Mouse (Mus musculus): ENCODE results near the gene Cacna1c. TPM values are rescaled to one million over a fixed set of nuclear protein-coding genes. Genes with fewer than 3 reads are reported as not detected.

Gene Cacna1c
- total RNA-seq, 2 experiments from 2014 or later = 80.0 to 84.8 TPM

DNA sequence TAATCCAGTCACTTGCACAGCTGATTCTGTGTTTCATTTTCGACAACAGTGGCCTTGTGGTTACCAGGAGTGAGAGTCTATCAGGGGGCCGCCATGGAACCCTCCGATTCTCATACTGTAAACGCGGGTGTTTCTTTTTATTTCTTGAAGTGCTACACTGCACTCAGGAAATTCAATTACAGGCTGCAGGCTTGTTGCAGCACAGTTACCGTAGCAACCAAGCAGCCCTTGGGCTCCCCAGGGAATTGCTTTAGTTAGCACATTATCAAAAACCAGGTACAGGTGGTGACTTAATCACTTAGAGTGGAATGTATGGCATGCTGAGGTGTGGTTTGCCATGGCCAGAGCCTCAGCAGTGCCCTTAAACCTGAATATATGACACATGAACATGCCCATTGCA lies 621.9 kb downstream of the Cacna1c start:
- intact Hi-C loops (cut with DNase I) = no loop called here
- no peak for DNase-seq

DNA sequence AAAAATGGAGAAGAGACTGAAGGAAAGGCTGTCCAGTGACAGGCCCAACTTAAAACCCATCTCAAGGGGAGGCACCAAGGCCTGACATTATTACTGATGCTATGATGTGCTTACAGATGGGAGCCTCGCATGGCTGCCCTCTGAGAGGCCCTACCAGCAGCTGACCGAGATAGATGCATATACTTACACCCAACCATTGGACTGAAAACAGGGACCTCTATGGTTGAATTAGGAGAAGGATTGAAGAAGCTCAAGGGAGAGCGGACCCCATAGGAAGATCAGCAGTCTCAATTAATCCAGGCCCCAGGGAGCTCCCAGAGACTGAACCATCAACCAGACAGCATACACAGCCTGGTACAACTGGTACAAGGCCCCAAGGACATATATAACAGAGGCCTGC lies 628.4 kb downstream of the Cacna1c start:
- intact Hi-C loops (cut with DNase I) = no loop called here

DNA sequence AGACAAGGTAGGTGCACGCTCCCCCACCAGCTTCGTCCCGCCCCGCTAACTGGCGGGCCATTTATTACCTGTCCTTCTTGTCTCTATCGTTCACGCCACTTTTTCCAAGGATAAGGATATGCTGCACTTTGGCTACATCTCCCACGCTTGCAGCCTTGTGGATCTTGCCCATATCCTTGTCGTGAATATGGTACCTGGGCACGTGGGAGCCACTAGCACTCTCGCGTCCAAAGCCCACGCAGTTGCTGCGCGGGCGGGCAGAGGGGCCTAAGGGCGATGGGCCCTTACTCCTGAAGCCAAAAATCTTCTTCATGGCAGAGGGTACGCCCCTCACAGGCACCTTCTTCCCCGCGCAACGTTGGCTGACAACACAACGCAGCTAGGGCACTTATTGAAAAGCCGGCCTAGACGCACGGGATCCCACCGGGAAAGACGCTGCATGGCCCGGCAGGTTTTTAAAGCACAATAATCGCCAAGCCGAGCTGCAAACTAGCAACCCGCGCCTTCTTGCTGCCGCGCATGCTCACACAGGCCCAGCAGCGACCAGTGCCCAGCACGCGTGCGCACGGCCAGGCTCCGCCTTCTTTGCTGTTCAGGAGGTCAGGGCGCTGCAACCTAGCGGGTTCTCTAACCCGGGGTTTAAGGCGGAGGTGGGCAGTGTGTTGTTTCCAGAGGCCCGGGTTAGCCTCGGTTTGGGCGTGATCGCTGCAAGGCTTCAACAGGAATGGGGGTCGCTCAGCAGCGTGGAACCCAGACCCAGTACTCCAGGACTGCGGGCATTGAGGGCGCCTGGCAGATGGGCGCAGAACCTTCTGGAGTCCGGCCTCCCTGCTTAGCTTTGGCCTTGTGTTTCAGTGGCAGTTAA lies 634.2 kb downstream of the Cacna1c start, which contains the start of gene Ankrd26:
Gene Ankrd26 (minus strand): TSS at position 482 of the 865 bp plus-strand sequence.
- intact Hi-C loops (cut with DNase I) = no loop called here
- peak; percentile 94 for DNase-seq

More for the DNA sequence above, 628.4 kb downstream of the Cacna1c start:
- no peak for DNase-seq

DNA sequence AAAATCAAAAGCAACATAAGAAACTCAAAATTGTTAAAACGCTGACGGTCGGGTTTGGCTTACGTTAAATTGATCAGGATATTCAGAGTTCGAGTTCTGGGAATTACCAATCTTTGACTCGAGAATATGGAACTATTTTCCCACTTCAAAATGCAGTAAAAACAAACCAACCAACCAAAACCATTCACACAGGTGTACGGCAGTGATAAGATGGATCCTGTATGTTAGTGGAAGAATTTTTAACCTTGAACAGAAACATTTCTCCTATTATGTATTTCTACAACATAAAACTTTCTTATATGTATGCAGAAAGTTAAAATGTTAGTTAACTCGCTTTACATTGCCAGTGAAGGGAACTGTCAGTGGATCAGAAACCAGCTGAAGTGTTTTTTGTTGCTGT lies 635.0 kb downstream of the Cacna1c start:
- intact Hi-C loops (cut with DNase I) = no loop called here
- DNase-seq = no peak

DNA sequence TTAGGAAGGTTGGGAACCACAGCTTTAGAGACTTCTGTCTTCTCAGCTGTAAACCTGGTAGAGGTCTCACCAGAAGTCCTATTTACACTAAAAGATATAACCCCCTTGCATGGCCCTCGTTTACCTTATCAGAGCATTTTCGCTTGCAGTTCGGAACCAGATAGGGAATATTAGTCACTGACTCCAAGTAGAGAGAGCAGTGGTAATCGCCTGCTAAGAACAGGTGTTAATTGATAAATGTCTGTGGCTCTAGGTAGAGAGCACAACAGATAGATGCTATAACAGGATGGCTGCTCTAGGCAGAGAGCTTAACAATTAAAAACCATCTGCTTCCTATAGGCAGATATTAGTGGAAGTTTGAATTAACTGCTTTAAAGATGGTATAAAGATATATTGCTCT lies 657.6 kb downstream of the Cacna1c start:
- DNase-seq = no peak
- intact Hi-C loops (cut with DNase I) = no loop called here

Other genes starting within 250 kb of the Cacna1c start
- 10 to 100 TPM; 21.1 to 21.3 TPM for gene Dcp1b, start 21.2 kb downstream of the Cacna1c start, total RNA-seq (2021)
- under 1 TPM; 0.34 to 0.36 TPM for gene Cacna2d4, start 40.1 kb upstream of the Cacna1c start, total RNA-seq (2021)
- 10 to 100 TPM; 21.5 to 22.5 TPM for gene Lrtm2, start 134.3 kb upstream of the Cacna1c start, total RNA-seq (2021)
- gene Adipor2, start 221.3 kb upstream of the Cacna1c start, total RNA-seq (2021) = 10 to 100 TPM; 39.5 to 40.2 TPM